Mouse (Mus musculus): ENCODE results near the gene Tomm40.

Tomm40 gene

DNA sequence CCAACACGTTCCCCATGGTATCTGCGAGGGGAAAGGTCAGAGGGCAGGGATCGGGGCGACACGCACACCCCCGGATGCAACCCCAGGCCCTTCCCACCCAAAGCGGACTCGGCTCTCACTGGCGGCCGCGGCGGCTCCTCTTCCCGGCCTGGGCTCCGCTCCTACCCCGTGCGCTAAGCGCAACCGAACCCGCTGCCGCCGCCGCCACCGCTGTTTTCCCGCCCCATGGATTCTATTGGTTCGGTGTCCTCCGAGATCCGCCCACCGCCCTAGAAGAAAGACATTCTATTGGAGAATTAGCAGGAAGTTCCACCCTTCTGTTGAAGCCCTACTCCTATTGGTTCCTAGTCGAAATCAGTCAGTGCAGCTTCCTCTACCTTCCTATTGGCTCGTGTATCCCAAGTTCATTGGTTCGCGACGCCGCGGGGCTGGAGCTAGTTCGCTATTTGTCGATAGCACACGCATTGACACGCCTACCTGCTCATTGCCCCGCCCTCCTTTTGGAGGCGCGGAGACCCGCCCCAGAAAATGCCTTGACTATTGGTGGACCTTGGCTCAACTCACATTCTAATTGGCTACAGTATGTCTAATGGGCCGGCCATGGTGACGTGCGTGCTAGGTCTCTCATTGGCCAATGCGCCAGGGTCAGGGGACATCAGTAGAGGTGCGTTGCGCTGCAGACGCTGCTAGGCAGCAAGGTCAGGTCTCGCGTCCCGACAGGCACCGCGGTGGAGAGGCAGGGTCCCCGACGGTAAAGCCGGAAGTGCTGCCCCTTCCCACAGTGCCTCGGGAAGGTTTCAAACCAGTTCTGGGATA lies at the start of gene Tomm40:
TSS of gene Tomm40 (minus strand) at position 200 of the 816 bp plus-strand sequence.
- peak; percentile 99 to 100 for DNase-seq (ENCODE audit: low spot score in 2 of 2)

- no peak for DNase-seq (ENCODE audit: low spot score in 2 of 2)
These were observed 49.3 kb upstream of the Tomm40 start for GRCm38 (mm10) chr7:19764581-19764980.

DNA sequence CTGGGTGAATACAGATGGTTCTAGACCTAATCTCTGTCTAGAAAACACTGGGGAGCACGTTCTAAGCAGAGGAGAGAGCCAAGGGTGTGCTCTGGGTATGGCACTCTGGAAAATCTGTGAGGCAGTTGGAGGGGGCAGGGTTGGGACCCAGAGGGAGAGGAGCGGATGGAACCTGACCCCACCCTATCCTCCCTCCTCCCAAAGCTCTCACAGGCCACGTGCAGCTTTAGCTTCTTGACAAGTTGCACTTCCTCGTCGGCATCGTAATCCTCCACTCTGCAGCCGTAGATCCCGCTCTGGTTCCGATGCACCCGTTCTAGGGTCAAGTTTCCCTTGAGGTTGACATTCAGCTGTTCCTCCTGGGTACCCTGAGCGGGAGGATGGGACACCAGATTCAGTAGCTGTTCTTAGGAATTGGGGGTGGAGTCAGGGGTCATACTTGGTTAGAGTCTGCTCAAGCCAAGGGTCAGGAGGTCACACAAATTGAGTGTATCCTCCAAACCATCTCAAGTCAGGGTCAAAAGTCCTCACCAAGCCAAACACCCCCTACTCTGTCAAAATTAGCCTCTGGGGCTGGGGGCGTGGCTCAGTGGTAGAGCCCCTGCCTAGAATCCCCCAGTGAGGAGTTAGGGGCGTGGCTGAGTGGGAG lies 48.7 kb upstream of the Tomm40 start:
- no peak for DNase-seq (ENCODE audit: low spot score in 2 of 2)

DNA sequence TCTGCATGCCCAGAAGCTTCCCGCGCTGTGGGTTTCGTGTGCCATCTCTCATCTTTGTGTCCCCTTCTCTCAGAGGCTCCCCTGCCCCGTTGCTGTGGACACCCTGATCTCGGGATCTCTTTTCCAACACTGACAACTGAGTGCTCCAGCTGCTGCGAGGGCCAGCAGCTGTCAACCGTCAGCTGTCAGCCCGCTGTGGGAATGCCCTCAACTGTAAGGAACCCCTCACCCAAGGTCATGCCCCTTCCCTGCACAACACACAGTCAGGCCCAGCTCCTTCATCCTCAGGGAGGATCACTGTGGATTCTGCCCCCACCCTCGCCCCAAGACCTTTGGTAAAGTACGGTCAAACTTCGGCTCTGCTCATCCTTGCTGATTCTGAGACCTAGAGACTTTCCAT lies 47.0 kb upstream of the Tomm40 start:
- no peak for DNase-seq (ENCODE audit: low spot score in 2 of 2)

GRCm38 (mm10) chr7:19760021-19760420 lies 44.8 kb upstream of the Tomm40 start:
- DNase-seq (ENCODE audit: low spot score in 2 of 2) = no peak

- no peak for DNase-seq (ENCODE audit: low spot score in 2 of 2)
These were observed 43.4 kb upstream of the Tomm40 start for GRCm38 (mm10) chr7:19758623-19759022.

DNA sequence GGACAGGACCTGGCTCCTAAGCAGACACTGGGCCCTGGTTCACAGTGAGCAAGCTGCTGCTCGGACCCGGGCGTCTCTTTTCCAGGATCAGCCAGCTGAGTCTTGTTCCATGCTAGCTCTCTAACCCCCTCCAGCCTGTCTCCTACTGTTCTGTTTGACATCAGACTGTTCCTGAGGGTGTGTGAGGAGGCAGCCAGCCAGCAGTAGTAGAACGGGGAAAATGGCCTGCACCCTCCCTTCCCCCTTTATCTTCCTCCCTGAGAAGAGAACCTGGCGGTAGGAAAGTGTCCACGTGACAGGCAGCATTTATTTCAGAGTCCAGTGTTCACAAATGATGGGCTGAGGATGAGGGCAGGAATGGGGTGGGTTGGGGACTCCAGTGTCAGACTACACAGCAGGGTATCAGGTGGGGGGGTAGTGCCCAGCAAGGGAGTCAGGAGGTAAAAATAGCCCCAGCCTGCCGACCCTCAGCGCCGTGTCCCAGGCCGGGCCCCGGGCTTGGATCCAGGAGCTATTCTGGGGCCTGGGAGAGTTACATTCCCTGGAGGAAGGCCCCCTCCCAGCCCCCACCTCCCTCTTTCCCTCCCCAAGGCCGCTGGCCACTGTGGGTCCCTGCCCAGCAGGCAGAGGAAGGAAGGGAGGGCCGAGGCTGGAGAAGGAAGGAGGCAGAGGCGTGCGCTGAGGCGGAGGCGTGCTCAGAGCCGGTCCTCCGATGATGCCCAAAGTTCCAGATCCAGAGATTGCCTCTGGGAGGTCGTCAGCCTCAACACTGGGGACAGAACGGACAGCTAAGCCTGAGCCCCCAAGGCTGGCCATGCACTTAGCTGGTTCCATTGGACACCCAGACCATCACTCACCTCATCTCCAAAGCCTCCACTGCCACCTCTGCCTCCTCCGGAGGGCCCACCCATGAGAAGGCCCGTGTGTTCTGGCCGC lies 40.9 kb upstream of the Tomm40 start:
- DNase-seq (ENCODE audit: low spot score in 2 of 2) = no peak

- no peak for DNase-seq (ENCODE audit: low spot score in 2 of 2)
These were observed 39.8 kb upstream of the Tomm40 start for GRCm38 (mm10) chr7:19755008-19755407.

DNA sequence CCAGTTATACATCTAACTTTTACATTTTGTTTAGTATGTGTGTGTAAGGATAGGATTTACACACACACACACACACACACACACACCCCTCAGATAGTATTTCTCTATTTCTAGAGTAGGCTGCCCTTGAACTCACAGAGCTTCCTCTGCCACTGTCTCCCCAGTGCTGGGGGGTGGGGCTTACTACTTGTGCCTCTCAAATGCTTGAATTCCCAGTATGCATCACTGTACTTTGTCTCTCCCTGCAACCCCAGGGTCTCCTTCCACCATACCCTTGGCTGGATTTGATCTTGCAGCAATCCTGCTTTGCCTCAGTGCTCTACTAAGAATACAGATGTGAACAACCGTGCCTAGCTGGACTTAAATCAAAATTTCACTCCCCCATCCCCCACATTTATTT lies 38.8 kb upstream of the Tomm40 start:
- no peak for DNase-seq (ENCODE audit: low spot score in 2 of 2)

DNA sequence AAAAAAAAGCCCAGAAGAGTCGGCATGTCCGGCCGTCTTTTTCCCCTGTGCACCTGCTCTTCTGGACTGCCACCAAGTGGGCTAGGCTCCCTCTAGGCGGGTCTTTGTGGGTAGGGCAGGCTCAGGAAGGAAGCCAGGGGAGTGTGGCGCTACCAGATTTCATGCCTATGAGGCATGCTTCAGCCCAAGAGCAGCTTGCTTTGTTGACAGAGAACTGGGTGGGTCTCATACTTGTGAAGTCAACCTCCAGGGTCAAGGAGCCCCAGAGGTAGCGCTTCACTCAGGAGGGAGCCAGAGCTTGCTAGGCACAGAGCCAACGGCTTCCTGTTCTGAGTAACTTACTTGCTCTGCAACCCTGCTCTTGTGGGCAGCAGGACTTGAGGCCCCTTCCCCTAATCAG lies 38.3 kb upstream of the Tomm40 start:
- DNase-seq (ENCODE audit: low spot score in 2 of 2) = no peak

- DNase-seq (ENCODE audit: low spot score in 2 of 2) = no peak
These were observed 37.4 kb upstream of the Tomm40 start for GRCm38 (mm10) chr7:19752652-19753051.

DNA sequence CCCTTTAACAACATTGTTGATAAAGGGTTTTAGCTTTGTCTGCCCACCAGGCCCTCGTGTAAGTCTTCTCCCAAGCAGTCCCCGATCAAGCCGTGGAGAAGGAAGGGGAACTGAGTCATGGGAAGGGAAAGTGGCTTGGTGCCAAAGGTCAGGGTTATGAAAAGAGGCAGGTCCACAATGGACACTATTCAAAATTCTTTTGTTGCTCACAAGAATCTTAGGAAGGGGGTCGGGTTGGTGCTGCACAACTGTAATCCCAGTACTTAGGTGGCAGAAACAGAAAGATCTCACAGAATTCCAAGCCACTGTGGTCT lies 35.8 kb upstream of the Tomm40 start:
- DNase-seq (ENCODE audit: low spot score in 2 of 2) = no peak

DNA sequence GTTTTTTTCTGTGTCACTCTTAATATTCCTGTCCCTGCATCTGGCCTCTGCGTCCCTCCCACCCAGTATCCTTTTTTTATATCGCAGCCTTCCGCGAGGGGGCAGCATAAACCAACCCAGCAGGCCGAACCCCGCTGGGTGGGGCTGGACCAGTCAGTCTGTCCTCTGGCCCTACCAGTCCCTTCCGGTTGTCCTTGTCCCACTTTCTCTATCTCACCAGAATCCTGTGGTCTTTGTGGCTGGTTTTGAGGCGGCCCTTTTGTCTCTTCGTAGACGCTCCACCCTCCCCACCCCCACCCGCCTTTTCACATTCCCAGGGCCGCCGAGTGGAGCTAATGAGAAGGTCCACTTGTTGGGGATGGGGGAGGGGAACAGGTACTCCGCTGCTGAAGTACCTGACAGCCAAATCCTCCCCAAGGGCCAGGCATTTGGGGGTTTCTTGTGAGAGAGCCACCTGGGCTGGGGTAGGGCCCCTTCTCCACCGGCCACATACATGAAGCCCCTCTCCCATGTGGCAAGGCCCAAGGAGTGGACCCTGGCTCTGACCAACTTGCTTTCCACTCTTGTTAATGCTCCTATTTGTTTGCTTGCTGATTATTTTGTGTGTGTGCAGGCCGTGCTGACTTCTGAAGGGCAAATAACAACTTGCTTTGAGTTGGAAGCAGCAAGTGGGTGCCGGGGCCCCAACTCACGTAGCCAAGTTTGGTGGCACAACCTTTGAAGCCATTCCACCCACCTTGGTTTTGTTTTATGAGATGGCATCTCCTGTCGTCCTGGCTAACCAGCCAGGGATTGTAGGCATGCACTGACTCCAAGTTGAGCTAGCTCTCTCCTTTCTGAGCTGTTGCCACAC lies 35.2 kb upstream of the Tomm40 start, which contains the start of gene Nectin2:
TSS of gene Nectin2 (minus strand) at position 267 of the 853 bp plus-strand sequence.
- peak; percentile 62 to 70 for DNase-seq (ENCODE audit: low spot score in 2 of 2)

- DNase-seq (ENCODE audit: low spot score in 2 of 2) = peak; percentile 81 to 82
These were observed 34.4 kb upstream of the Tomm40 start for GRCm38 (mm10) chr7:19749389-19750216.

- DNase-seq (ENCODE audit: low spot score in 2 of 2) = no peak
These were observed 33.3 kb upstream of the Tomm40 start for GRCm38 (mm10) chr7:19748219-19749195.

- DNase-seq (ENCODE audit: low spot score in 2 of 2) = no peak
These were observed 32.4 kb upstream of the Tomm40 start for GRCm38 (mm10) chr7:19747420-19748218.

- no peak for DNase-seq (ENCODE audit: low spot score in 2 of 2)
These were observed 31.4 kb upstream of the Tomm40 start for GRCm38 (mm10) chr7:19746426-19747201.

DNA sequence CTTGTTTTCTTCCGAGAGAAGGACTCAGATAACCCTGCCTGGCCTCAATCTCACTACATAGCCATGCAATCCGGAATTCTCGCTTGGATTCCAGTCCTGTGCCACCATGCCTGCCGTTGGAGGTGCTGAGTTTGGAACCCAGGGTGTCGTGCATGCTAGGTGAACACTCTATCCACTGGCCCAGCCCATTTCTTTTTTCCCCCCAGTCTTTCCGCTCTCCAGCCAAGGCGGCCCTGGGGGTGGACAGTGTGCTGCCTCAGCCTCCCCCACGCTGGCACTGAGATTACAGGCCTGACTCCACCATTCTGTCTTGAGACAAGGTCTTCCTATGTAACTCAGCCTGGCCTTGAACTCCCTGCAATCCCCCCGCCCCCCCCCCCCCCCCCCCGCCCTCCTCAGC lies 30.7 kb upstream of the Tomm40 start:
- no peak for DNase-seq (ENCODE audit: low spot score in 2 of 2)

Data from natural killer cell, adult 2 months (primary cell).